Mouse (Mus musculus) right cerebral cortex, postnatal 10 days (tissue): ENCODE data around the gene Opalin.

Experiments used
- DNase-seq, 2 experiments: peaks; one replicate each; pipeline ENCODE4 v3.0.0; 2021; ENCODE audit warnings: low spot score in 2 of 2

The Opalin gene

GRCm38 (mm10) chr19:41073746-41074455, 3.0 kb downstream of the Opalin start:
- DNase-seq: no peak

- peak; percentile 90 to 94 for DNase-seq
Observed at GRCm38 (mm10) chr19:41071500-41071899, 5.4 kb downstream of the Opalin start.

GRCm38 (mm10) chr19:41054702-41055101, 22.2 kb downstream of the Opalin start:
- no peak for DNase-seq

GRCm38 (mm10) chr19:41053530-41053929, 23.4 kb downstream of the Opalin start:
- DNase-seq: no peak

GRCm38 (mm10) chr19:41052247-41052646, 24.7 kb downstream of the Opalin start:
- no peak for DNase-seq

- no peak for DNase-seq
Observed at GRCm38 (mm10) chr19:41051714-41052113, 25.2 kb downstream of the Opalin start.

GRCm38 (mm10) chr19:41048187-41048559, 28.7 kb downstream of the Opalin start:
- no peak for DNase-seq

- peak in 1 of 2 experiments; percentile 42 for DNase-seq
Observed at GRCm38 (mm10) chr19:41047437-41048186, 29.3 kb downstream of the Opalin start.

- no peak for DNase-seq
Observed at GRCm38 (mm10) chr19:41045091-41045770, 31.7 kb downstream of the Opalin start.

GRCm38 (mm10) chr19:41039110-41039509, 37.8 kb downstream of the Opalin start:
- DNase-seq: no peak

GRCm38 (mm10) chr19:41035809-41036551, 40.9 kb downstream of the Opalin start:
- no peak for DNase-seq

- DNase-seq: no peak
Observed at GRCm38 (mm10) chr19:41031869-41032268, 45.0 kb downstream of the Opalin start.

- no peak for DNase-seq
Observed at GRCm38 (mm10) chr19:41031009-41031408, 45.9 kb downstream of the Opalin start.

- no peak for DNase-seq
Observed at GRCm38 (mm10) chr19:41030161-41030560, 46.8 kb downstream of the Opalin start.

GRCm38 (mm10) chr19:41029219-41029618, 47.7 kb downstream of the Opalin start, which contains the start of gene Dntt:
TSS of gene Dntt (plus strand) at chr19:41029275.
- no peak for DNase-seq

GRCm38 (mm10) chr19:41027601-41028000, 49.3 kb downstream of the Opalin start:
- no peak for DNase-seq

GRCm38 (mm10) chr19:41027024-41027423, 49.9 kb downstream of the Opalin start:
- no peak for DNase-seq

GRCm38 (mm10) chr19:41026551-41026950, 50.4 kb downstream of the Opalin start:
- no peak for DNase-seq

- peak; percentile 62 to 77 for DNase-seq
Observed at GRCm38 (mm10) chr19:41022244-41022643, 54.7 kb downstream of the Opalin start.

- DNase-seq: no peak
Observed at GRCm38 (mm10) chr19:41020537-41020936, 56.4 kb downstream of the Opalin start.

- no peak for DNase-seq
Observed at GRCm38 (mm10) chr19:41019164-41019675, 57.7 kb downstream of the Opalin start.
